Mouse (Mus musculus) G1E (cell line): Measurements from ENCODE around the gene Lipm. TPM values are rescaled to one million over a fixed set of nuclear protein-coding genes. Genes with fewer than 3 reads are reported as not detected.

Experiments used
- ATAC-seq: 2 replicates; pipeline ENCODE4 v1.8.0; 2016; ENCODE audit warnings: mild to moderate bottlenecking; ENCODE audit not compliant: insufficient number of reproducible peaks, poor library complexity, low FRiP score, severe bottlenecking; ENCODE audit errors: extremely low read depth
- DNase-seq: peaks from one replicate; pipeline ENCODE4 v3.0.0; 2012; ENCODE audit warnings: low spot score
- H3K27me3 ChIP-seq: 2 replicates; pipeline ENCODE4 v1.6.1; 2012; ENCODE audit warnings: mild to moderate bottlenecking, low read length, inconsistent platforms; ENCODE audit not compliant: insufficient read depth
- H3K36me3 ChIP-seq: replicated peaks from 2 replicates; pipeline ENCODE3; 2012; ENCODE audit warnings: mild to moderate bottlenecking, inconsistent platforms
- H3K4me1 ChIP-seq: 2 replicates; pipeline ENCODE4 v1.6.1; 2012; ENCODE audit warnings: low read depth, low read length, inconsistent platforms, mixed read lengths; ENCODE audit not compliant: insufficient read depth
- H3K4me3 ChIP-seq: 2 replicates; pipeline ENCODE4 v1.5.1; 2012; ENCODE audit warnings: low read depth, mild to moderate bottlenecking, inconsistent platforms, low read length, moderate library complexity, mixed read lengths
- H3K9me3 ChIP-seq: replicated peaks from 2 replicates; pipeline ENCODE4 v1.6.1; 2012; ENCODE audit warnings: inconsistent platforms
- CTCF ChIP-seq: IDR thresholded peaks from 2 replicates; pipeline ENCODE4 v1.5.1; 2012; ENCODE audit warnings: low read depth, low read length, inconsistent platforms, mixed read lengths
- GATA1 ChIP-seq: IDR thresholded peaks from 2 replicates; pipeline ENCODE4 v1.6.1; 2012; ENCODE audit warnings: borderline replicate concordance, low read length, inconsistent platforms, mixed read lengths
- GATA2 ChIP-seq: IDR thresholded peaks from 2 replicates; pipeline ENCODE4 v1.6.1; 2012; ENCODE audit warnings: low read depth, low read length, inconsistent platforms, borderline replicate concordance
- POLR2AphosphoS5 ChIP-seq: IDR thresholded peaks from 2 replicates; pipeline ENCODE4 v1.6.1; 2012; ENCODE audit warnings: low read depth, low read length, inconsistent platforms; ENCODE audit not compliant: insufficient replicate concordance
- TAL1 ChIP-seq: conservative IDR thresholded peaks from 2 replicates; pipeline ENCODE4 v1.6.1; 2012; ENCODE audit warnings: low read depth, low read length, inconsistent platforms, mixed read lengths
- polyA plus RNA-seq: library from polyadenylated mRNA; stranded (reverse); fragments of >175 nt; gene quantifications from 2 replicates; pipeline ENCODE4 v1.2.3, GENCODE M21; 2012
- total RNA-seq, 2 experiments: library from RNA; stranded (forward) in 1 of 2; stranded (reverse) in 1 of 2; fragments of 200-1000 nt in 1 of 2; fragments of >200 nt in 1 of 2; fragmentation: Nextera tagmentation in 1 of 2; gene quantifications; 2 replicates each; pipeline ENCODE4 v1.2.3; 2014 to 2017

Lipm gene
- total and polyA plus RNA-seq, 3 experiments: not detected

- no peaks in the 10 kb centered on the region for H3K36me3 ChIP-seq
- H3K9me3 ChIP-seq: no peaks in the 10 kb centered on the region
- ATAC-seq: no peak
- no peak overlapping the region for H3K4me3 ChIP-seq
- H3K4me1 ChIP-seq: no peaks in the 10 kb centered on the region
- no peak for DNase-seq
- H3K27me3 ChIP-seq: no peaks in the 10 kb centered on the region
- TF ChIP-seq GATA1: no peak
- TF ChIP-seq GATA2: no peak
- TF ChIP-seq TAL1: no peak
- no peak for TF ChIP-seq CTCF
These were observed 22.6 kb upstream of the Lipm start for GRCm38 (mm10) chr19:34078130-34078529.

- Histone ChIP-seq H3K4me3 (no peak overlapping the region), H3K9me3 (no peaks in the 10 kb centered on the region), H3K36me3 (no peaks in the 10 kb centered on the region), H3K27me3 (no peaks in the 10 kb centered on the region), H3K4me1 (no peaks in the 10 kb centered on the region)
- ATAC-seq (no peak), DNase-seq (no peak)
- TF ChIP-seq CTCF (no peak), GATA1 (no peak), GATA2 (no peak), TAL1 (no peak), POLR2AphosphoS5 (no peak)
These were observed 11.6 kb upstream of the Lipm start for GRCm38 (mm10) chr19:34089011-34089680.

GRCm38 (mm10) chr19:34095381-34095780, 5.4 kb upstream of the Lipm start:
- no peak for TF ChIP-seq POLR2AphosphoS5
- TF ChIP-seq GATA1: no peak
- TF ChIP-seq GATA2: no peak
- no peak for TF ChIP-seq TAL1
- no peak for TF ChIP-seq CTCF
- ATAC-seq (no peak), DNase-seq (no peak)
- Histone ChIP-seq H3K9me3 (no peaks in the 10 kb centered on the region), H3K36me3 (no peaks in the 10 kb centered on the region), H3K4me3 (no peak overlapping the region), H3K4me1 (no peaks in the 10 kb centered on the region), H3K27me3 (no peaks in the 10 kb centered on the region)

GRCm38 (mm10) chr19:34096228-34096627, 4.5 kb upstream of the Lipm start:
- DNase-seq: no peak
- Histone ChIP-seq H3K9me3 (no peaks in the 10 kb centered on the region), H3K27me3 (no peaks in the 10 kb centered on the region), H3K4me1 (no peaks in the 10 kb centered on the region), H3K36me3 (no peaks in the 10 kb centered on the region), H3K4me3 (no peak overlapping the region)
- TF ChIP-seq CTCF (no peak), GATA1 (no peak), POLR2AphosphoS5 (no peak), TAL1 (no peak), GATA2 (no peak)
- no peak for ATAC-seq

- Histone ChIP-seq H3K4me1 (no peaks in the 10 kb centered on the region), H3K9me3 (no peaks in the 10 kb centered on the region), H3K36me3 (no peaks in the 10 kb centered on the region), H3K27me3 (no peaks in the 10 kb centered on the region), H3K4me3 (no peak overlapping the region)
- DNase-seq (no peak), ATAC-seq (no peak)
- no peak for TF ChIP-seq TAL1
- no peak for TF ChIP-seq GATA1
These were observed 1.2 kb downstream of the Lipm start for GRCm38 (mm10) chr19:34101888-34102287.

GRCm38 (mm10) chr19:34104841-34105240, 4.1 kb downstream of the Lipm start:
- DNase-seq (no peak), ATAC-seq (no peak)
- Histone ChIP-seq H3K4me1 (no peaks in the 10 kb centered on the region), H3K36me3 (no peaks in the 10 kb centered on the region), H3K27me3 (no peaks in the 10 kb centered on the region), H3K9me3 (no peaks in the 10 kb centered on the region), H3K4me3 (no peak overlapping the region)
- TF ChIP-seq GATA2 (no peak), POLR2AphosphoS5 (no peak), GATA1 (no peak), TAL1 (no peak), CTCF (no peak)

- DNase-seq (no peak), ATAC-seq (no peak)
- Histone ChIP-seq H3K36me3 (no peaks in the 10 kb centered on the region), H3K27me3 (no peaks in the 10 kb centered on the region), H3K4me3 (no peak overlapping the region), H3K4me1 (no peaks in the 10 kb centered on the region), H3K9me3 (no peaks in the 10 kb centered on the region)
- no peak for TF ChIP-seq TAL1
These were observed 18.4 kb downstream of the Lipm start for GRCm38 (mm10) chr19:34119102-34119501.
